ENCODE assay signal across 11 mouse cellular contexts in the genomic region with DNA sequence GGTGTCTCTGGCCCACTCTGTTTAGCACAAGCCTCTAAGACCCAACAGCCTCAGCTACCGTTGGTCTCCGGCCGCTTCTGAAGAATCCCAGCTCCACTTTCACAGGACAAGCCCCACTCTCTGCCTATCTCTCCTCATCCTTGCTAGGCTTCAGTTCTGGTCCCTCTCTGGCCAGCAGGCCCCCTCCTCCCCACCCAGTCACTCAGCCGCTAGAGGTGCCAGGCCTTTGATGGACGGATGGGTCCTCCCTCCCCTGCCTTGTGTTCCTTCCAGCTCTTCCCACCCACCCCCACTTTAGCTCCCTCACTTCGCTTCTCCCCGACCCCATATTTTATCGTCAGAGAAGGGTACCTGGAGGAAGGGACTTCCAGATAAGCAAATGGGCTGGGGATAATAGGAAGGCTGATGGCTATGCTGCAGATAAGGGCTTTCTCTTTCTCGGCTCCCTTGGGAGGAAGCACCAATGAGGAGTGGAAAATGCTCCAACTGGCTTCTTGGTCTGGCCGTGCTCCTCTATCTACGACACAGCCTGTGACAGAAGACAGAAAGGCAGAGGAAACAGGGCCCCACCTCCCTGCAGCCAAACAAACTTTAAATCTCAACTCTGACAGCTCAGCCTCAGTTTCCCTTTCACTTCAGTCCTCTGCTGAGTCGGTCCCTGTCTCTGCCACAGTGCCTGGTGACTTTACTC. TPM values are rescaled to one million over a fixed set of nuclear protein-coding genes. Genes with fewer than 3 reads are reported as not detected.
DNase-seq lines count a peak whose midpoint lies in the region; ATAC-seq and TF ChIP-seq lines count a peak whose summit lies in the region.
"Had no signal": no experiment of that assay in that cellular context is flagged by ENCODE, and none has a peak within 500 bp of the region (broad histone marks: within the 10 kb centered on the region; RNA-seq: fewer than 3 reads in every experiment).

No protein-coding gene starts in this region.

- H3K4me3 ChIP-seq in hindbrain, embryonic 15.5 days = no peak overlapping the region
- H3K4me3 ChIP-seq in lung, embryonic 15.5 days = no peak overlapping the region
- no peak overlapping the region for H3K4me3 ChIP-seq in stomach, postnatal 0 days (ENCODE audit: low read depth, low read length)
- H3K4me3 ChIP-seq: embryonic facial prominence, embryonic 15.5 days had no signal

- no peaks in the 10 kb centered on the region for H3K27me3 ChIP-seq in hindbrain, embryonic 15.5 days
- peaks cover 23% of the 10 kb centered on the region; the same call in 1 of the 2 replicates for H3K27me3 ChIP-seq in lung, embryonic 15.5 days
- H3K27me3 ChIP-seq in stomach, postnatal 0 days (ENCODE audit: control insufficient read depth, insufficient read depth, low read length) = peaks cover 5% of the 10 kb centered on the region; the same call in 1 of the 2 replicates

- DNase-seq in adrenal gland, postnatal 14 days = peak; percentile 29
- no peak for DNase-seq in adrenal gland, adult 18-20 months (ENCODE audit: low spot score in 2 of 2)
- DNase-seq in T-cell, adult 2 months (ENCODE audit: low spot score) = peak; percentile 46
- DNase-seq in stomach, postnatal 0 days (ENCODE audit: low spot score) = no peak

- no peak overlapping the region for H3K9ac ChIP-seq in hindbrain, embryonic 15.5 days
- no peak overlapping the region for H3K9ac ChIP-seq in lung, embryonic 15.5 days
- H3K9ac ChIP-seq in stomach, postnatal 0 days (ENCODE audit: low read length) = no peak overlapping the region
- H3K9ac ChIP-seq: embryonic facial prominence, embryonic 15.5 days had no signal

- TF ChIP-seq EP300 in stomach, postnatal 0 days (optimal IDR thresholded peaks at IDR 0.05) = no peak

- H3K36me3 ChIP-seq in hindbrain, embryonic 15.5 days = peaks cover 6% of the 10 kb centered on the region; the same call in 1 of the 2 replicates
- peaks cover 2% of the 10 kb centered on the region; the same call in 1 of the 2 replicates for H3K36me3 ChIP-seq in lung, embryonic 15.5 days
- H3K36me3 ChIP-seq in stomach, postnatal 0 days (ENCODE audit: control insufficient read depth, insufficient read depth, low read length) = peaks cover 3% of the 10 kb centered on the region; the same call in 1 of the 2 replicates

- no peaks in the 10 kb centered on the region for H3K9me3 ChIP-seq in hindbrain, embryonic 15.5 days
- no peaks in the 10 kb centered on the region for H3K9me3 ChIP-seq in lung, embryonic 15.5 days
- H3K9me3 ChIP-seq in stomach, postnatal 0 days (ENCODE audit: control insufficient read depth, low read length) = no peaks in the 10 kb centered on the region
- H3K9me3 ChIP-seq: embryonic facial prominence, embryonic 15.5 days had no signal

- peak overlapping the region; percentile 32; the same call in 1 of the 2 replicates for H3K27ac ChIP-seq in hindbrain, embryonic 15.5 days (replicated peaks)
- no peak overlapping the region for H3K27ac ChIP-seq in lung, embryonic 15.5 days
- H3K27ac ChIP-seq in stomach, postnatal 0 days (replicated peaks) = no peak overlapping the region
- H3K27ac ChIP-seq: embryonic facial prominence, embryonic 15.5 days had no signal

- WGBS in hindbrain, embryonic 15.5 days = 33% methylated on average over 12 of the region's 12 CpGs
- 20% methylated on average over 12 of the region's 12 CpGs for WGBS in lung, embryonic 15.5 days
- 30% methylated on average over 12 of the region's 12 CpGs for WGBS in stomach, postnatal 0 days

- ATAC-seq in hindbrain, embryonic 15.5 days (ENCODE audit: low FRiP score, low read depth) = no peak
- peak; percentile 16; the same call in 1 of the 2 replicates for ATAC-seq in lung, embryonic 15.5 days (ENCODE audit: borderline replicate concordance, extremely low read depth, low FRiP score, low TSS enrichment)
- ATAC-seq in erythroid progenitor cell, adult 5-6 weeks (replicated peaks; ENCODE audit: low FRiP score, poor library complexity, severe bottlenecking) = no peak
- ATAC-seq in stomach, postnatal 0 days (ENCODE audit: low FRiP score, low TSS enrichment) = no peak
- ATAC-seq in CD4-positive, CD25-positive, alpha-beta regulatory T cell, adult 4 months = no peak

- H3K4me1 ChIP-seq in hindbrain, embryonic 15.5 days (replicated peaks) = peaks cover 13% of the 10 kb centered on the region; the same call in 1 of the 2 replicates
- H3K4me1 ChIP-seq in lung, embryonic 15.5 days = peaks cover 5% of the 10 kb centered on the region; the same call in 1 of the 2 replicates
- no peaks in the 10 kb centered on the region for H3K4me1 ChIP-seq in stomach, postnatal 0 days (replicated peaks; ENCODE audit: control insufficient read depth, insufficient read depth)

- 0 out of 2 replicates have a peak overlapping the region, but pooled peaks have one; percentile 4 for H3K4me2 ChIP-seq in hindbrain, embryonic 15.5 days
- no peak overlapping the region for H3K4me2 ChIP-seq in lung, embryonic 15.5 days
- H3K4me2 ChIP-seq in stomach, postnatal 0 days (replicated peaks; ENCODE audit: low read depth) = no peak overlapping the region
- H3K4me2 ChIP-seq: embryonic facial prominence, embryonic 15.5 days had no signal

- TF ChIP-seq CTCF in stomach, postnatal 0 days (IDR thresholded peaks at IDR 0.05; ENCODE audit: low read depth) = no peak

RNA-seq across cellular contexts. Expression of a gene that starts 23.0 kb away (rescaled TPM):
- total RNA-seq in adrenal gland, postnatal 14 days (2021) = not detected in 2 replicates
- not detected for total RNA-seq in adrenal gland, adult 18-20 months (2021)
- polyA plus RNA-seq in hindbrain, embryonic 15.5 days (2015; fragmentation: Nextera tagmentation; extraction: Ambion mirVana) = not detected in 2 replicates
- not detected in 2 replicates for polyA plus RNA-seq in lung, embryonic 15.5 days (2015; fragmentation: Nextera tagmentation; extraction: Ambion mirVana)
- not detected in 2 replicates for total RNA-seq in erythroid progenitor cell, adult 5-6 weeks (2015; ENCODE audit: low replicate concordance)
- total RNA-seq in erythroid progenitor cell, adult 5-6 weeks (2017; ENCODE audit: low replicate concordance) = not detected in 2 replicates
- polyA plus RNA-seq in stomach, postnatal 0 days (2015; fragmentation: Nextera tagmentation; extraction: Ambion mirVana) = not detected in 2 replicates
- polyA plus RNA-seq in CD4-positive, CD25-positive, alpha-beta regulatory T cell, adult 4 months (2017; shearing (Covaris generic)) = not detected
- total RNA-seq: adrenal gland, postnatal 36 days; layer of hippocampus, postnatal 10 days had no signal
- polyA plus RNA-seq: embryonic facial prominence, embryonic 15.5 days had no signal

RNA-seq across cellular contexts. Expression of a gene that starts 25.0 kb away (rescaled TPM):
- total RNA-seq in adrenal gland, postnatal 14 days (2021) = 0.49 and 0.74 TPM in 2 replicates
- total RNA-seq in adrenal gland, adult 18-20 months (2021) = not detected
- polyA plus RNA-seq in hindbrain, embryonic 15.5 days (2015; fragmentation: Nextera tagmentation; extraction: Ambion mirVana) = 36.2 and 46.7 TPM in 2 replicates
- polyA plus RNA-seq in lung, embryonic 15.5 days (2015; fragmentation: Nextera tagmentation; extraction: Ambion mirVana) = 0.25 and 0.29 TPM in 2 replicates
- total RNA-seq in erythroid progenitor cell, adult 5-6 weeks (2015; ENCODE audit: low replicate concordance) = not detected in 2 replicates
- not detected in 2 replicates for total RNA-seq in erythroid progenitor cell, adult 5-6 weeks (2017; ENCODE audit: low replicate concordance)
- polyA plus RNA-seq in stomach, postnatal 0 days (2015; fragmentation: Nextera tagmentation; extraction: Ambion mirVana) = 0.11 TPM in 1 of 2 replicates, not detected in the other
- not detected for polyA plus RNA-seq in CD4-positive, CD25-positive, alpha-beta regulatory T cell, adult 4 months (2017; shearing (Covaris generic))
- total RNA-seq: adrenal gland, postnatal 36 days had no signal

RNA-seq across cellular contexts. Expression of a gene that starts 28.5 kb away (rescaled TPM):
- total RNA-seq in adrenal gland, postnatal 14 days (2021) = 31.0 and 37.3 TPM in 2 replicates
- 10 to 100 TPM; 17.5 to 25.4 TPM for total RNA-seq in adrenal gland, adult 18-20 months (2021)
- polyA plus RNA-seq in hindbrain, embryonic 15.5 days (2015; fragmentation: Nextera tagmentation; extraction: Ambion mirVana) = 15.7 and 16.9 TPM in 2 replicates
- 27.5 and 29.6 TPM in 2 replicates for polyA plus RNA-seq in lung, embryonic 15.5 days (2015; fragmentation: Nextera tagmentation; extraction: Ambion mirVana)
- total RNA-seq in erythroid progenitor cell, adult 5-6 weeks (2015; ENCODE audit: low replicate concordance) = 19.3 and 24.9 TPM in 2 replicates
- total RNA-seq in erythroid progenitor cell, adult 5-6 weeks (2017; ENCODE audit: low replicate concordance) = 3.5 and 11.3 TPM in 2 replicates
- 4.9 and 6.1 TPM in 2 replicates for polyA plus RNA-seq in stomach, postnatal 0 days (2015; fragmentation: Nextera tagmentation; extraction: Ambion mirVana)
- polyA plus RNA-seq in CD4-positive, CD25-positive, alpha-beta regulatory T cell, adult 4 months (2017; shearing (Covaris generic)) = 10 to 100 TPM in 1 of 2 experiments, 1 to 10 TPM in 1; 7.7 to 14.0 TPM

RNA-seq across cellular contexts. Expression of a gene that starts 33.4 kb away (rescaled TPM):
- not detected in 2 replicates for total RNA-seq in adrenal gland, postnatal 14 days (2021)
- under 1 TPM in 1 of 2 experiments, not detected in 1; 0.35 TPM for total RNA-seq in adrenal gland, adult 18-20 months (2021)
- not detected in 2 replicates for polyA plus RNA-seq in hindbrain, embryonic 15.5 days (2015; fragmentation: Nextera tagmentation; extraction: Ambion mirVana)
- 0.36 and 0.70 TPM in 2 replicates for polyA plus RNA-seq in lung, embryonic 15.5 days (2015; fragmentation: Nextera tagmentation; extraction: Ambion mirVana)
- total RNA-seq in erythroid progenitor cell, adult 5-6 weeks (2015; ENCODE audit: low replicate concordance) = not detected in 2 replicates
- total RNA-seq in erythroid progenitor cell, adult 5-6 weeks (2017; ENCODE audit: low replicate concordance) = not detected in 2 replicates
- polyA plus RNA-seq in stomach, postnatal 0 days (2015; fragmentation: Nextera tagmentation; extraction: Ambion mirVana) = 0.06 TPM in 1 of 2 replicates, not detected in the other
- not detected for polyA plus RNA-seq in CD4-positive, CD25-positive, alpha-beta regulatory T cell, adult 4 months (2017; shearing (Covaris generic))
- total RNA-seq: layer of hippocampus, postnatal 10 days had no signal

RNA-seq across cellular contexts. Expression of a gene that starts 34.4 kb away (rescaled TPM):
- total RNA-seq in adrenal gland, postnatal 14 days (2021) = 19.7 and 24.0 TPM in 2 replicates
- total RNA-seq in adrenal gland, adult 18-20 months (2021) = 10 to 100 TPM; 31.6 to 33.1 TPM
- polyA plus RNA-seq in hindbrain, embryonic 15.5 days (2015; fragmentation: Nextera tagmentation; extraction: Ambion mirVana) = 26.1 and 26.3 TPM in 2 replicates
- 7.8 and 8.1 TPM in 2 replicates for polyA plus RNA-seq in lung, embryonic 15.5 days (2015; fragmentation: Nextera tagmentation; extraction: Ambion mirVana)
- total RNA-seq in erythroid progenitor cell, adult 5-6 weeks (2015; ENCODE audit: low replicate concordance) = not detected in 2 replicates
- total RNA-seq in erythroid progenitor cell, adult 5-6 weeks (2017; ENCODE audit: low replicate concordance) = not detected in 2 replicates
- polyA plus RNA-seq in stomach, postnatal 0 days (2015; fragmentation: Nextera tagmentation; extraction: Ambion mirVana) = 4.2 TPM in 2 replicates
- 1 to 10 TPM; 6.5 to 7.9 TPM for polyA plus RNA-seq in CD4-positive, CD25-positive, alpha-beta regulatory T cell, adult 4 months (2017; shearing (Covaris generic))

Comparison
In these comparisons a context has a peak if more than half of its experiments do, and no peak if none do; other contexts are left out.
1. DNase-seq: peak in adrenal gland, postnatal 14 days (single experiment) and T-cell, adult 2 months (single experiment); none in adrenal gland, adult 18-20 months (0 of 2) and stomach, postnatal 0 days (single experiment).
2. RNA of a gene that starts 25.0 kb away (polyA plus RNA-seq): 36.2 to 46.7 TPM in hindbrain, embryonic 15.5 days; 0.25 to 0.29 TPM in lung, embryonic 15.5 days, not detected in CD4-positive, CD25-positive, alpha-beta regulatory T cell, adult 4 months and 0.11 TPM in stomach, postnatal 0 days; every median in the first group is over 10 times any median in the second.